Mouse (Mus musculus) neural tube, embryonic 11.5 days (tissue): ENCODE measurements around the gene Prdm1. TPM values are rescaled to one million over a fixed set of nuclear protein-coding genes. Genes with fewer than 3 reads are reported as not detected.

Experiments used
- ATAC-seq: fragments of 200-750 bp; cut with Nextera tagmentation; 2 replicates; pipeline ENCODE4 v1.8.0; 2017; ENCODE audit warnings: moderate number of reproducible peaks, mild to moderate bottlenecking, moderate TSS enrichment, moderate library complexity; ENCODE audit not compliant: insufficient read depth, low FRiP score, low TSS enrichment
- DNase-seq: peaks from one replicate; pipeline ENCODE4 v3.0.0-alpha.2; 2015; ENCODE audit warnings: low spot score
- H3K27ac ChIP-seq: fragments of 300-500 bp; sonication (generic); 2 replicates; pipeline ENCODE4 v1.5.1; 2014; ENCODE audit warnings: low read depth, mild to moderate bottlenecking, low read length
- H3K27me3 ChIP-seq: fragments of 300-500 bp; sonication (generic); 2 replicates; pipeline ENCODE4 v1.6.1; 2014; ENCODE audit warnings: mild to moderate bottlenecking, low read length, mixed read lengths; ENCODE audit not compliant: control insufficient read depth, insufficient read depth
- H3K36me3 ChIP-seq: fragments of 300-500 bp; sonication (generic); 2 replicates; pipeline ENCODE4 v1.6.1; 2014; ENCODE audit warnings: mild to moderate bottlenecking, low read length, moderate library complexity, mixed read lengths; ENCODE audit not compliant: control insufficient read depth, insufficient read depth
- H3K4me1 ChIP-seq: fragments of 300-500 bp; sonication (generic); 2 replicates; pipeline ENCODE4 v1.6.1; 2014; ENCODE audit warnings: low read length, mixed read lengths; ENCODE audit not compliant: control insufficient read depth, insufficient read depth
- H3K4me2 ChIP-seq: fragments of 300-500 bp; sonication (generic); 2 replicates; pipeline ENCODE4 v1.6.1; 2014; ENCODE audit warnings: low read depth, mild to moderate bottlenecking, moderate library complexity
- H3K4me3 ChIP-seq: fragments of 300-500 bp; sonication (generic); 2 replicates; pipeline ENCODE4 v1.5.1; 2014; ENCODE audit warnings: low read depth, low read length
- H3K9ac ChIP-seq: fragments of 300-500 bp; sonication (generic); 2 replicates; pipeline ENCODE4 v1.6.1; 2014; ENCODE audit warnings: mild to moderate bottlenecking, low read length
- H3K9me3 ChIP-seq: fragments of 300-500 bp; sonication (generic); 2 replicates; pipeline ENCODE4 v1.6.1; 2016; ENCODE audit warnings: low read length; ENCODE audit not compliant: control insufficient read depth
- WGBS: fragments of 180-500 bp; shearing (Covaris S2); extraction: QIAGEN DNeasy Blood & Tissue Kit; methylation state at CpG from one replicate; pipeline ENCODE4 v1.1.7; 2014; 5-methylcytosine and 5-hydroxymethylcytosine counted together
- polyA plus RNA-seq: library from polyadenylated mRNA; unstranded; fragments of >200 nt; fragmentation: Nextera tagmentation; extraction: Ambion mirVana; gene quantifications from 2 replicates; pipeline ENCODE4 v1.2.1, GENCODE M21; 2014

The Prdm1 gene
- polyA plus RNA-seq, 1 experiment from 2014 or later = 1.5 TPM

GRCm38 (mm10) chr10:44507984-44508383, 20.3 kb downstream of the Prdm1 start:
- WGBS = 45% methylated on average over 2 of the region's 2 CpGs
- H3K27me3 ChIP-seq = no peaks in the 10 kb centered on the region
- H3K4me2 ChIP-seq = no peak overlapping the region
- H3K9ac ChIP-seq = no peak overlapping the region
- no peaks in the 10 kb centered on the region for H3K9me3 ChIP-seq
- DNase-seq (no peak), ATAC-seq (no peak)
- H3K36me3 ChIP-seq = no peaks in the 10 kb centered on the region
- H3K4me3 ChIP-seq = no peak overlapping the region
- no peaks in the 10 kb centered on the region for H3K4me1 ChIP-seq
- H3K27ac ChIP-seq = no peak overlapping the region

- H3K27ac ChIP-seq = no peak overlapping the region
- ATAC-seq = no peak
These were observed 25.4 kb downstream of the Prdm1 start for GRCm38 (mm10) chr10:44502891-44503290.

DNA sequence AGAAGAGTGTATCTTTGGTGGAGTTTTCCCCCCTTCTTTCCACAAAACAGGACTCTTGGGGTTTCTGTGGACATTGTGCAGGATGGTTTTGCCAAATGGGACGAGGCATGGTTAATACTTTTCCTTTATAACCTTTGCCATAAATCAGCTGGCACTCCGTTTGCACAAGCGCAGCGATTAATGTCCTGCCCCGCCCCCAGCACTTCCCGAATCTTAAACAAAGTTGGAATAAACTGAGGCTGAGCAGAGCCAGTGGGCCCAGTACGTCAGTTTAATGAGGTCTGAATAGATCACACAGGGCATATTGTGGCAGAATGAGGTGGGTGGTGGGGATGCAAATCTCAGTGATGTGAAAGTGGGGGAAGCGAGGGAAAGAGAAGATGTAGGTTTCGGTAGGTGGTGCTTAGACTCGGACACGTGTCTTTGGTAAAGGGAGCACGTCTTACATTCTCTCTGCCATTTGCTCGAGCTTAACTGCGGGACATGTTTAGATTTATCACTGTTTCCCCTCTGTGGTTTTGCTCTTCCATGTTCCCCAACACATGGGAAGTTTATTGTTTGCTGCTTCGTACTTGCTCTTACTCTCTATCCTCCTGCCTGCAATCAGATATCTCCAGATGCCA, 28.3 kb downstream of the Prdm1 start:
- Histone ChIP-seq H3K36me3 (no peaks in the 10 kb centered on the region), H3K9me3 (no peaks in the 10 kb centered on the region), H3K27me3 (no peaks in the 10 kb centered on the region), H3K9ac (no peak overlapping the region), H3K27ac (no peak overlapping the region), H3K4me2 (no peak overlapping the region), H3K4me1 (0 out of 2 replicates have a peak, but pooled peaks cover 6% of the 10 kb centered on the region), H3K4me3 (no peak overlapping the region)
- no peak for DNase-seq
- WGBS = 52% methylated on average over 15 of the region's 15 CpGs
- ATAC-seq = no peak

More at GRCm38 (mm10) chr10:44502891-44503290, 25.4 kb downstream of the Prdm1 start:
- Histone ChIP-seq H3K4me1 (0 out of 2 replicates have a peak, but pooled peaks cover 6% of the 10 kb centered on the region), H3K4me2 (no peak overlapping the region), H3K4me3 (no peak overlapping the region), H3K36me3 (no peaks in the 10 kb centered on the region), H3K9me3 (no peaks in the 10 kb centered on the region), H3K9ac (no peak overlapping the region), H3K27me3 (no peaks in the 10 kb centered on the region)
- no peak for DNase-seq
- WGBS = 78% methylated on average over 13 of the region's 13 CpGs

DNA sequence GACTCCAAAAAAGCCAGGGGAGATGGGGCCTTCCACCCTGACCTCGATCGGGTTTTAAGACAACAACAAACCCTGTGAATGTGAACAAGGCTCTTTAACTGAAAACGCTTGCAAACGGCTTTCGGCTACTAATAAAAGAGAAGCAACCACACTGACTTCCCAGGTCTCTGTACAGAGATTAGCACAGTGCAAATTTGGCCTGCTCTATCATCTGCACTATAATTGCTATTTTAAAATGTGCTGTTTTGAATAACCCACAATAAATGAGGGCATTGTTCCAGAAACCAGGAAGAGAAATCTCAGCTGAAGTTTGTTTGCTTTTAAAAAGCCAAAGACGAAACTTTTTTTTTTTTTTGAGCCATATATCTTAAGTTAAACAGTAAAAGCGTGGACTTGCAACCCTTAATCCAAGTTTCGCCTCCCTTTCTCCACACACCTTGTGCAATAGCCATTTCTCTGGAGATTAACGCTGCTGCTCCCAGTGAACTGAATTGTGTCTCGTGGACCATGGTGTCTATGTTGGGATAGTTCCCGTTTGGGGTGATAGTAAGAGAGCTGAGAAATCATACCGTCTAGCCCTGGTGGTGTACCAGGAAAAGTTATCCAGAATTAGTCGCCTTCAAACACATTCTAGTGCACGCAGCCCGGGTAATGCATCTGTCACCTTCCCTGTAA, 34.3 kb downstream of the Prdm1 start:
- Histone ChIP-seq H3K36me3 (no peaks in the 10 kb centered on the region), H3K9me3 (no peaks in the 10 kb centered on the region), H3K4me3 (no peak overlapping the region), H3K4me2 (no peak overlapping the region), H3K27ac (no peak overlapping the region), H3K27me3 (no peaks in the 10 kb centered on the region), H3K4me1 (no peaks in the 10 kb centered on the region), H3K9ac (no peak overlapping the region)
- 74% methylated on average over 15 of the region's 15 CpGs for WGBS
- no peak for DNase-seq
- ATAC-seq = no peak

DNA sequence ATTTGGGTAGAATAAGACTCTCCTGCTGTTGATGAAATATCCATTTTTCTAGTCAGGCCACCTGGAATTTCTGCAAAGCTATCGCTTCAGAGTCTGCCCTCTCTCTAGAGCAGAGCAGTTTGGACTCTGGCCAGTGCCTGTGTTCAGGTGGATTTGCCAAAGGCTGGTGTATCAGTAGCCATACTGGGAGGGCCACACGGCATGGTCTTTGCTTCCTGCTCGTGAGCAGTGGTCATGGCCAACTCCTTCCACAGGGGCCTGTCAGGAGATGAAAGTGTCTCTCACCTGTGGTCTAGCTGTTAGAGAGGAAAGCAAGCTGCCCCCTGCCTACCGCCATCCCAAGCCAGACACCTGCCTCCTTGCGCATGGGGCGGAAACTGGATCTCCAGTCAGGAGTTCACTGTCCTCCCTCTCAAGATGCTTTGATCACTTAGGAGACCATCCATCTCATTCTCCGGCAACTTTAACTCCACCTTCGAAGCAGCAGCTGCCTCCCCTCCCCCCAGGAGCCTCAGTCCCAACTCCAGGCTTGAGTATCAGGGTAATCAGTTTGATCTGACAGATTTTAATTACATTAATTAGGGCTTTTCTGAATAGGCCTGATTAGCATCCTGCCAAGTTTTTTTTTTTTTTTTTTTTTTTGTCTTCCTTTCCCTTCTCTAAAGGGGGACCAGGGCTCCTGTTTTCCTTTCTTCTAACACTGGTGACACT, 35.3 kb downstream of the Prdm1 start:
- Histone ChIP-seq H3K4me2 (no peak overlapping the region), H3K27ac (no peak overlapping the region), H3K9ac (no peak overlapping the region), H3K36me3 (no peaks in the 10 kb centered on the region), H3K4me1 (no peaks in the 10 kb centered on the region), H3K27me3 (no peaks in the 10 kb centered on the region), H3K9me3 (no peaks in the 10 kb centered on the region), H3K4me3 (no peak overlapping the region)
- ATAC-seq = no peak
- DNase-seq = no peak
- WGBS = 57% methylated on average over 8 of the region's 8 CpGs

DNA sequence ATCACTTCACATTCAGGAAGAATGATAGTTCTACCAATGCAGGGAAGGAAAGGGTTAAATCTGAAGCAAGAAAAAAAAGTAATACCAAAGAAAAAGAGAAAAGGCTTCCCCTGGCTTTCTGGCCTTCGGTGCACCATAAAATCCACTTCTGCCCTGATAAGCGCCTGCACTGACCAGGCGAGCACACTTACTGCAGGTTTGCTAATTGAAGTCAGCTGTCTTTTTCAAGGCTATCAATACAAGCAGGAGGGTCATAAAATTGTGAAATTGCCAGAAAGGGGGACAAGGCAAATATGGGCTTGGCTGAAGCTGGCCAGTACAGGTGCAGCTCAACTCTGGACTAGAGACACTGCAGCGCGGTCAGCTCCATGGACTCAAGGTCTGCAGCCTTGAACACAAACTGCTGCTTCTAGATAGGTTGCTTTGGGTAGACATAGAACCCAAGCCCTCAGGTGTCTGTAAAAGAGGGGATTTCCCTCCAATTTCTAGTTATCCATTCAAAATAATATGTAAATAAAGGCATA, 37.3 kb downstream of the Prdm1 start:
- Histone ChIP-seq H3K27me3 (no peaks in the 10 kb centered on the region), H3K4me1 (no peaks in the 10 kb centered on the region), H3K4me2 (no peak overlapping the region), H3K9me3 (no peaks in the 10 kb centered on the region), H3K9ac (no peak overlapping the region), H3K36me3 (no peaks in the 10 kb centered on the region), H3K4me3 (no peak overlapping the region), H3K27ac (no peak overlapping the region)
- WGBS = 68% methylated on average over 5 of the region's 5 CpGs
- DNase-seq (no peak), ATAC-seq (no peak)

- Histone ChIP-seq H3K27ac (no peak overlapping the region), H3K9me3 (no peaks in the 10 kb centered on the region), H3K36me3 (no peaks in the 10 kb centered on the region), H3K4me2 (no peak overlapping the region), H3K27me3 (no peaks in the 10 kb centered on the region), H3K4me3 (no peak overlapping the region), H3K4me1 (no peaks in the 10 kb centered on the region), H3K9ac (no peak overlapping the region)
- 88% methylated on average over 10 of the region's 11 CpGs for WGBS
- DNase-seq = no peak
- ATAC-seq = no peak
These were observed 41.2 kb downstream of the Prdm1 start for GRCm38 (mm10) chr10:44487132-44487531.

GRCm38 (mm10) chr10:44484077-44484476, 44.2 kb downstream of the Prdm1 start:
- WGBS = 89% methylated on average over 5 of the region's 5 CpGs
- Histone ChIP-seq H3K36me3 (no peaks in the 10 kb centered on the region), H3K4me3 (no peak overlapping the region), H3K27ac (no peak overlapping the region), H3K4me1 (peaks cover 5% of the 10 kb centered on the region), H3K9me3 (no peaks in the 10 kb centered on the region), H3K9ac (no peak overlapping the region), H3K27me3 (no peaks in the 10 kb centered on the region), H3K4me2 (no peak overlapping the region)
- ATAC-seq (no peak), DNase-seq (no peak)
